Mouse (Mus musculus) retina, adult 2 months (tissue): ENCODE measurements at regions not wholly inside any gene's neighbourhood (a gene's known extent, or its start where the extent isn't known, plus 50 kb on each side); places are given as distances from the start of the nearest gene placed in this dataset.
"Not testable (repeated sequence)": the region's sequence is repeated elsewhere in the genome, so short reads cannot be mapped to it uniquely, and the experiment has no call there.

Source experiments
- DNase-seq: peaks from one replicate; pipeline ENCODE4 v3.0.0-alpha.2; 2012; ENCODE audit warnings: low read depth, low spot score

- no peak for DNase-seq
These were observed 201.6 kb upstream of the Hs6st1 start for GRCm38 (mm10) chr1:35866643-35867042.

GRCm38 (mm10) chr1:35869381-35870143, 198.6 kb upstream of the Hs6st1 start:
- no peak for DNase-seq

DNA sequence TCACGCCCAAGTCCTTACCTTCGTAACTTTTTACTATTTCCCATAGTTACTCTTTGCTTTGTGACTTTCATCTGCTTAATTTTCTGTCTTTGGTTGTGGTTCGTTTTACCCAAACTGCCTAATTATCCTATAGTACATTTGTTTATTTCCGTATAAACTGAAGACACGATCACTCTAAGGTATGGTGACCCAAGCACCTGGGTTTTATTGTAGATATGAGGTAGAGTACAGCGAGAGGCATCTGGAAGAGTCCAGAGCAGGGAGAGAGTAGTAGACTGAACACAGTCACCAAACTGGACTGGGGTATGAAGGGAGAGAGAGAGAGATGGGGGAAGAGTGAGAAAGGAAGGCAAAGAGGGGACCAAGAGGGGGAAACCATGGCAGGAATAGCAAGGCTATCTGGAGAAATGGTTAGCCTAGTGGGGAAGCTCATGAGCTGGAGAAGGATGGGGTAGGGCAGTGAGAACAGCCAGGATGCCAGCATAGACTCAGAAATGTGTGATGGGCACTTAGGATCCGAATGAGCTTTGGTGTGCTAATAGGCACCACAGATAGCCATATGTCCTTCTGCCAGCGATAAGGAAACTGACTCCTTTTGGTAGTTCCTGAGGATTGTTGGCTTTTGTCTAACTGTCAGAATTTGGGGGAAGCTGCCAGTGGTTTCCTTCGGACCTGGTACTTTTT, 197.9 kb upstream of the Hs6st1 start:
- no peak for DNase-seq

GRCm38 (mm10) chr1:35873038-35873437, 195.2 kb upstream of the Hs6st1 start:
- DNase-seq: no peak

DNA sequence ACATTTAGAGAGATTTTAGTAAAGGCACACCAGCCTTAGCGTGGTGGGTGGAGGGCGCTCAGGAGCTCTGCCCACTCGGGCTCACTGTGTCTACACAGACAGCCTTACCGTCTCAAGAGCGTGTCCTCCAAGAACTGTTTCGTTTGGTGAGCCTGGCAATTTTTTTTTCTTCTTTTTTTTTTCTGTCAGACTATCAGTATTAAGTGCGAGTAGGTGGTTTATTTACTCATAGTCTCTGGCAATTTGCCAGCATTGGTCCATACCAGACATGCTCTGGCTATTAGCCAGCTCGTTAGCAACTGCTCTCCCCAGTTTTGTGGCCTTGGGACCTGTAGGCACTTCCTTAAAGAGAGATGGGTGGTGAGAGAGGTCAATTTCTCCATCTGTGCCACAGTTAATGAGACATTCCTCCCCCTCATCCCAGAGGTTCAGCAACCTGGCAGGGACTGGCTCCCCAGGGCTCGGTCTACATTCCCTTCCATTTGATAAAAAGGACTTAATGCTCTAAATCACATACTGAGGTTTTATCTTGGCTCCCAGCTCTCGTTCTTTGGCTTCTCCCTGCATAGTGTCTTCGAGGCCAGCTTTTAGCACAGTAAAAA, 192.9 kb upstream of the Hs6st1 start:
- DNase-seq: no peak

- no peak for DNase-seq
These were observed 189.8 kb upstream of the Hs6st1 start for GRCm38 (mm10) chr1:35878426-35878825.

DNA sequence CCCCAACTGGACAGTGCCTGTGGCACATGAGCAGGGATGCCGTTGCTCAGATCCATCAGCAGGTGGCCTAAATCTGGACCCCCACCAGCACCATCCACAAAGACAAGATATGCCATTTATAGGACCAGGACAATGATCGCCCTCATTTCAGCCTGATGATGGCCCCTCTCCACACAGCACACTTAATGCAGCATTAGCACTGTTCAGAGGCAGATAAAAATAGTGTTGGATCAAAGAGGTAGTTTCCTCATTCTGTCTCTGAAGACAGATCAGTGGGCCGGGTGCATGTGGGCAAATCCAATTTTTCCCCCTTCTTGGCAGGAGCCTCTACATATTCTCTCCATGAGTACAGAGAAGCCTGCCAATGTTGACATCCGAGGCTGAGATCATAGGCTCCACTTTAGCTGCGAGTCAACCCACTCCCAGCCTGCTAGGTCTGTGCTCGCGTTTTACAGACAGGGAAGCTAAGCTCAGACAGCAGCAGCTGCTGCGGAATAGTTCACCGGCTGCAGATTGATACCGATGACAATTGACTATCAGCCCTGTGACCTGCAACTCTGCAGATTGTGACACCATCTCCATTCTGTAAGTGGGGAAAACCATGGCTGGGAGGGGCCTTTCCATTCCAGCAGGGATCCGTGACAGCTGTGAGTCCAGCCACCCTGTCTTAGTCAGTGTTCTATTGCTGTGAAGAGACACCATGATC, 188.7 kb upstream of the Hs6st1 start:
- no peak for DNase-seq

DNA sequence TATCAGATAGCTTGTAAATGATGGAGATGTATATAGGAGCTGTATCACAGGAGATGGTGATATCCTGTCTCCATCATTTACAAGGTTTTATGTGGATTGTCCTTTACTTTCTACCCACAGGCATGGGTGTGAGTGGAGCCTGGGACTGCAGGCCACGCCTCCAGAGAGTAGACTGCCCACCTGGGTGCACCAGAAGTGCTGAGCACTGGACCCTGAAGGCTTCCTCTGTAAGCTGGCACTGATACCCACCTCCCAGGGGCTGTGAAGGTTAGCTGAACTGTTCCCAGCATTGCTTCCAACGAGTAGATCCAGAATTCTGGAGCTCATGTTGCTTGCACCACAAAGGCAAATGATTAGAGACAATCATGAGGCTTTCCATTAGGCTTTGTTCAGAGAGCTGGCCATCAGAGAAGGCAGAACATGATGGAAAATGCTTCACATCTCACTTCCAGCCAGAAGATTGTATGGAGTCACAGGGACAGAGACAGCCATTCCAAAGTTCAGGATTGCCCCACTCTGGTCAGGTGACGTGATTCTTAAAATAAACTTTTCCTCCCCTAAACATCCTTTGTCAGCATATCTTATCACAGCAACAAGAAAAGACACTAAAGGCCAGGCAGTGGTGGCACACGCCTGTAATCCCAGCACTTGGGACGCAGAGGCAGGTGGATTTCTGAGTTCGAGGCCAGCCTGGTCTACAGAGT, 187.5 kb upstream of the Hs6st1 start:
- DNase-seq: no peak

DNA sequence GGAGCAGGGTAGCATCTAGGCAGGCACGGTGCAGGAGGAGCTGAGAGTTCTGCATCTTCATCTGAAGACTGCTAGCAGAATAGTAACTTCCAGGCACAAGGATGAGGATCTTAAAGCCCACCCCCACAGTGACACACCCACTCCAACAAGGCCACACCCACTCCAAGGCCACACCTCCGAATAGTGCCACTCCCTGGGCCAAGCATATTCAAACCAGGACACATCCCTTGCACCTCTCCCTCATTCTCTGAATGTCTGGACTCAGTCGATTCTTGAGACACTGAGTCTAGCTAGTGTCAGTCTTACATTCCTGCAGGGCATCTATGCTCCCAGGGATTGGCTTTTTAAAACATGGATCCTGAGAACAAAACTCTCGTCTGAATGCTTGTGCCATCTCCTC, 186.7 kb upstream of the Hs6st1 start:
- DNase-seq: no peak

GRCm38 (mm10) chr1:35882101-35882500, 186.1 kb upstream of the Hs6st1 start:
- DNase-seq: no peak

DNA sequence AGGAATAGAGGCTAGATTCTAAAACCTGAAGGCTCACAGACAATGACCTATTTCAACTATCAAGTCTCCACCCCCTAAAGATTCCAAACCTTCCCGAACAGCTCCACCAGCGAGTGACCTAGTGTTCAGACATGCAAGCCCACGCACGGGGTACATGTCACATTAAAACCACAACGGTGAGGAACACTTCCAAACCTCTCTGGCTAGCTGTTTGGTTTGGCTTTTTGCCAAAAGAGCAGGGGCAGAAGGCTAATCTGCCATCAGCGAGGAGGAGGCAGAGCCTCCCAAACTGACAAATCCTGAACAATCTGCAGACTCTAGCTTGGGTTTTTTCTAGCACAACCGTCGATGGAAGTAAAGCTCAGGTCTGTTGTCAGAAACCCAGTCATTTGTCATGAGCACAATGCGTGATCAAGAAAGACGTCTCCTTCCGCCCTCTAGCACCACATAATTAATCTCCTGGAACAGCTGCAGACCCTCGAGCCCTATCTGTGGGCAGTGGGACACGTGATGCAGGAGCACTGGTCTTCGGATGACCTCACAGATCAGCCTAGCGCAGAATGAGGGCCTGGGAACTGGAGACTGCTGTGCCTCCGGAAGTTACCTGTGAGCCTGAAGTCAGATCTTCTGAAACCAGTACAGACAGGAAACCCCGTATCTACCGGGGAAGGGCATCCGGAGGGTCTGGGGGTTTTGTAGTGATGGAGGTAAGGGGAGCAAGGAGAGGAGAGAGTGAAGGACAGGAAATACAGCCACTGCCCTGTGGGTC, 178.3 kb upstream of the Hs6st1 start:
- no peak for DNase-seq

DNA sequence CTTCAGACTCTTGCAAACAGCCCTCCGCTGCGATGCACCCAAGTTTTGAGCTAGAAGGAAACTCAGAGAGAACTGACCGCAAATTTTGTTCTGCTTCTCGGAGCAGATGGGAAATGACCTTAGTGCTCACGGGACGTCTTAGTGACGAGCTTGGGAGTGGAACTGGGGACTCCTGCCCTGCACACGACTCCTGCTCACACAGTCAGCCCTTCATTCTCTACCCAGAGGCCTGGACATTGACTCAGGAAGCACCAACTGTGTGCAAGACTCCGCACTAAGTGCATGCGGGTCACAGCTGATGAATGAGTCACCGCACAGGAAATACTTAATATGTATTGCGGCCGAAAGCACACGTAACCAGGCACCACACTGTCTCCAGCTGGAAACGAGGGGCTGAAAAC, 177.7 kb upstream of the Hs6st1 start:
- DNase-seq: no peak

DNA sequence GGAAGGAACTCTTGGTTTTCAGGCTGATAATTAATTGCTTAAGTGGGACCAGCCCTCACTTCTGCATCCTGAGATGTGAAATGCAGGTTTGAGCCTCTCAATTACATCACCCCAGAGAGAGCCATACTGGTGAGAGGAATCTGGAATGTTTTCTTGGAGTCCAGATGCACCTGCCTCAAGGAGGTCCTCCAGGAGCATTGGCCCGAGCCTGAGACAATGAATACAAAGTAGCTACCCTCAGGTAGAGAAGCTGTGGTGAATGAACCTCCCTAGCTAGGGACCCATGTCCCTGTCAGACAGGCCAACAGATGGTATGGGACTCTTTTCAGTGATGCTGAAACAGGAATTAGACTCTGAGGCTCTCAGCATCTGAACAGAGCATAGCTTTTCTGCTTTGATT, 168.7 kb upstream of the Hs6st1 start:
- no peak for DNase-seq

GRCm38 (mm10) chr1:35904001-35904547, 164.1 kb upstream of the Hs6st1 start:
- no peak for DNase-seq

- DNase-seq: no peak
These were observed 154.6 kb upstream of the Hs6st1 start for GRCm38 (mm10) chr1:35913551-35913950.

DNA sequence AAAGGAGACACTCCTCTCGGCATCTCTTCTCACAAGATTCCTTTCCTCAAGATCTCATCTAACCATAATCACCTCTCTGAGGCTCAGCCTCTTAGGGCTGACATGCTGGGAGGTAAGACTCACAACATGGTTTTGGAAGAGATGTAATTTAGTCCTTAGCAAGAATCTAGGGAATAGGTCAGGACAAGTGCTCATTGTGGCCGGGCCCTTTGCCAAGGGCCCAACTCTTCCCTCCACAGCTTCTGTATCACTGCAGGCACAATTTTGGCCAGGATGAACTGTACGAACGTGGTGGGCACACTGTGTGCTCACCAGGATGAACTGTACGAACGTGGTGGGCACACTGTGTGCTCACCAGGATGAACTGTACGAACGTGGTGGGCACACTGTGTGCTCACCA, 154.0 kb upstream of the Hs6st1 start:
- not testable (repeated sequence) for DNase-seq

DNA sequence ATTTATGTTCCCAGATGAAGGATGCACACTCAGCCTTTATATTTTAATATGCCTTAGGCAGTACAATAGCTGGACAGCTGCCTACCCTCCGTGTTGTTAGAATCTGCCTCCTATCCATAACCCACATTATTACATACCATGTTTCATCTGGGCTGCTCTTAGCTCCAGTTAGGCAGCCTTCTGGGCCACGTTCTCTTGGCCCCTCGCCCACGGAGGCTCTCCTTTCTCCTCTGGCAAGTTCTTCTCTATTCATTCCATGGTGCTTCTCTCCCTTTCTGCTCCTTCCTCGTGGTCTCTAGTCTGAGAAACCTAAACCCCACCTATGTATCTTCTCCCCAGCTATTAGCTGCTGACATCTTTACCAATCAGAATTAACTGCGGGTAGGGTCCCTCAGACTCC, 152.7 kb upstream of the Hs6st1 start:
- no peak for DNase-seq

GRCm38 (mm10) chr1:35919840-35920734, 148.1 kb upstream of the Hs6st1 start:
- DNase-seq: no peak

DNA sequence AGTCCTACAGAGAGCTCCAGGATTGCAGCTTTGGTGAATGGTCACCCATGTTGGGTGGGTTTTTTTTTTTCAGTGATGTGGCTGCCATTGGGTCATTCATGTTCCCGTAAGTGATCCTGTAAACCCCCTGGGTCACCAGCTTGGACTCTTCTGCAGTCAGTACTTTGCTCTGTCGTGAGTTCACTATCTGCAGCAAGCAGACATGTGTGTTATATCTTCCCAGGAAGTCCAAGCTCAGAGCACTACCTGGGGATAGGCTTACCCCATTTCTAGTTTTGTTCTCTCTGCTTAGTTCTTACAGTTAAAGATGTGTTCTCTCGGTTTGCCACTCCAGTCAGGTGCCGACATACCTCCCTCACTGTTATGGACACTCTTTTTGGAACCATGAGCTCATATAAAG, 143.4 kb upstream of the Hs6st1 start:
- DNase-seq: no peak

DNA sequence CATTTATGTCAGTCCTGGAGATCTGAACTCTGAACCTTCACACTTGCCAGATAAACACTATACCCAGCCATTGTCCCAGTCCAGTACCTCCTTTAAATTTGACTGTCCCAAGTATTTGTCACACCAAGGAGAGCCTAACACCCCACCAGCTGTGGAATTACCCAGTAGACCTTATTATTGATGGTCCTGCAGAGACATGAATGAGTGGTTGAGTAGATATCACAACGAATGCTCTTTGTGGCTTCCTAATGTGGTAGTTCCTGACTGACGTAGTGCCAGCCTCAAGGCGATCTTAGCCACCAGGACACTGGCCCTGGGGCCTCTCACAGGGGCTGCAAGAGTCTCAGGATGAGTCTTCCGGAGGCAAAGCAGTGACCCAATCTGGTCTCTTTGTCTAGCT, 142.9 kb upstream of the Hs6st1 start:
- no peak for DNase-seq
